Mouse (Mus musculus) gastrocnemius, postnatal 25 days (tissue): ENCODE data around the gene Dennd5a. TPM values are rescaled to one million over a fixed set of nuclear protein-coding genes. Genes with fewer than 3 reads are reported as not detected.
"Not testable (repeated sequence)": the region's sequence is repeated elsewhere in the genome, so short reads cannot be mapped to it uniquely, and the experiment has no call there.

Experiments
- DNase-seq: peaks from one replicate; pipeline ENCODE4 v3.0.0; 2022
- long read RNA-seq, 2 experiments: library from polyadenylated mRNA; stranded (forward); transcript quantifications; one replicate each; pipeline ENCODE4 v2.0.0; 2021
- total RNA-seq, 2 experiments: library from RNA; stranded (reverse); gene quantifications; 1 replicate in 1 of 2; 2 replicates in 1 of 2; pipeline ENCODE4 v1.2.3; 2021

Dennd5a gene
- 10 to 100 TPM; 52.1 to 53.5 TPM for total RNA-seq
- long read RNA-seq, experiment 1, full-length matches to known transcripts, result 7 of 17 reads
- long read RNA-seq, experiment 1, partial matches to known transcripts, result 10 of 17 reads
- long read RNA-seq, experiment 1, other reads (novel, unspliced or antisense), result 0 of 17 reads
- long read RNA-seq, experiment 2, full-length matches to known transcripts, result 16 of 26 reads
- long read RNA-seq, experiment 2, partial matches to known transcripts, result 8 of 26 reads
- long read RNA-seq, experiment 2, other reads (novel, unspliced or antisense), result 2 of 26 reads

DNA sequence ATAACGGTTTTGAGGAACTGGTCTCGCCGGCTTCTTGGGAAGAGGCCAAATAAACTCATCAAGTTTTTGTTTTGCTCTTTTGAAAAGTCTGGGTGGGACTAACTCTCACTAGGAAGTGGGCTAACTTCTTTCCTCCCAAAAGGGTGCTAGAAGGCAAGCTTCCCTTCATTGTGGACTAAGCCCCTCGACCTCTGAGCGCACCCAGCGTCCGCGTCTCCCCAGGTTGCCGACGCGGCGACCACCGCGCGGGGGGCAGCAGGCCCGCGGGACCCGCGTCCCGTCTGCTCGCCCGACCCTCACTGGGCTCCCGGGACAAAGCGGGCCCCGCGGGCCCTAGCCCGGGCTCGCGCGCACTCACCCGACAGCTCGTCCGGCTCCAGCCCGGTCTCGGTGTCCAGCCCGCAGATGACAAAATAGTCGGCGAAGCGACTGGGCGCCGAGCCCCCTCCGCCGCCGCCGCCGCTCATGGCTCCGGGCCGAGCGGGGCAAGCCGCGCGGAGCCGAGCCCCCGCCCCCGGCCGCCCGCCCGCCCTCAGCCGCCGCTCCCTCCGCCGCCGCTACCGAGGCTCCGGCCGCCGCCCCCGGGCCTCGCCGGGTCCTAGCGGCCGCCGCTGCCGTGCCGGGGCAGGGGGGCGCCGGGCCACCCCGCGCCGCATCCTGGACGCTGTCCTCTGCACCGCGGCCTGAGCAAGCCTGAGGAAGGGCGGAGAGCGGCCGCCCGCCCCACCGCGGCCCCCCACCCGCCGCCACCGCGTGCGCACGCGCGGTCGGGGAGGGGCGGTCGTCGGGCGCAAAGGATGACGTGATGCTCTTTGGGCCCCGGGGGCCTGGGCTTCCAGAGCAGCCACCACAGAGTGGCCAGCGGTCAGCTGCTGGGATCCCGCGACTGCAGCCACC is at the start of gene Dennd5a:
Dennd5a (minus strand) TSS at position 755 of the 897 bp plus-strand sequence.
- DNase-seq, result peak; percentile 82

DNA sequence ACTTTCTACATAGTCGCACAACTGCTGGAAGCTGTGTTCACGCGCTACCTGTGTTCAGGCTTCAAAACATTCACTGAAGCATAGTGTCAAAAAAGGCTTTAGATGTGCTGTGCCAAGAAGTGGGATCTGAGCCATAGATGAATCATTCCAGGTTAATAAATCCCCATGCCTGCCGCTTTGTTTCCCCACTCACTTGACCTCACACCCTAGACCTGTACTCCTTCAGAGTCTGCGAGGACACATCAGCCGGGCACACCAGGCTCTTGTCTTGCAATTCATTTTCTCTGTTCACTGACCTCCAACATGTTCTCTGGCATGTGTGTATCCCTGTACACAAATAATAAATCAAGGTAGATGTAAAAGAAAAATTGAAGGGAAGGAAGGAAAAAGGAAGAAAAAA is 48.8 kb upstream of the Dennd5a start:
- DNase-seq, result no peak

- no peak for DNase-seq
Measured at GRCm38 (mm10) chr7:110008513-110008912, 48.2 kb upstream of the Dennd5a start.

DNA sequence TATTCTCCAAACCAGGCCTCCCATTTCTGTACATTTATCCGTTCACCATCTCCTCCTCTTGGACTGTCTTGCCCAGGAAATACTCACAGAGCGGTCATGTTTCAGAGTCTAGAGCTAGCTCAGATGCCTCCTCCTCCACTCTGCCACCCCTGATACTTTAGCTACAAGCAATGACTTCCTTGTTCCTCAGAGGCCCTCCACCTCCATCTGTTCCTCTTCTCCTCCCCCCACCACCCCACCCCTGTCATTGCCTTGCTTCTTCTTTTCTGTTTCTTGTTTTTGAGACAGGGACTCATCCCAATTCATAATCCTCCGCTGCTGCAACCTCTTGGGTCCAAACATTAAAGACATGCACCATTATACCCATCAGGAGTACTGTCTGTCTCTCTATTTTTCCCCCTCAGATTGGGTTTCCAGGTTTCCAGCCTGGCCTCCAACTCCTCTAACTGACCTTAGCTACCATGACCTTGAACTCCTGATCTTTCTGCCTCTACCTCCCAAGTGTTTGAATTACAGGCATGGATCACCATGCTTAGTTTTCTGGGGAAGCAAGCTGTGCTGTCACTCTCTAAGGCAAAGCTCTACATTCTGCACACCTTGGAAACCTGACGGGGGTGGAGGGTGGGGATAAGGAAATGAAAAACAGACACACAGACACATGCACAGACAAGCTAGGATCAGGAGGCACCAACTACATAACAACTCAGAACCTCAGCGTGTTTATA is 46.4 kb upstream of the Dennd5a start:
- no peak for DNase-seq

- no peak for DNase-seq
Measured at GRCm38 (mm10) chr7:110005976-110006375, 45.7 kb upstream of the Dennd5a start.

GRCm38 (mm10) chr7:110002968-110003367 is 42.7 kb upstream of the Dennd5a start:
- DNase-seq, result peak; percentile 24

GRCm38 (mm10) chr7:110002092-110002491 is 41.8 kb upstream of the Dennd5a start:
- DNase-seq, result no peak

- DNase-seq, result no peak
Measured at GRCm38 (mm10) chr7:109998388-109998787, 38.1 kb upstream of the Dennd5a start.

DNA sequence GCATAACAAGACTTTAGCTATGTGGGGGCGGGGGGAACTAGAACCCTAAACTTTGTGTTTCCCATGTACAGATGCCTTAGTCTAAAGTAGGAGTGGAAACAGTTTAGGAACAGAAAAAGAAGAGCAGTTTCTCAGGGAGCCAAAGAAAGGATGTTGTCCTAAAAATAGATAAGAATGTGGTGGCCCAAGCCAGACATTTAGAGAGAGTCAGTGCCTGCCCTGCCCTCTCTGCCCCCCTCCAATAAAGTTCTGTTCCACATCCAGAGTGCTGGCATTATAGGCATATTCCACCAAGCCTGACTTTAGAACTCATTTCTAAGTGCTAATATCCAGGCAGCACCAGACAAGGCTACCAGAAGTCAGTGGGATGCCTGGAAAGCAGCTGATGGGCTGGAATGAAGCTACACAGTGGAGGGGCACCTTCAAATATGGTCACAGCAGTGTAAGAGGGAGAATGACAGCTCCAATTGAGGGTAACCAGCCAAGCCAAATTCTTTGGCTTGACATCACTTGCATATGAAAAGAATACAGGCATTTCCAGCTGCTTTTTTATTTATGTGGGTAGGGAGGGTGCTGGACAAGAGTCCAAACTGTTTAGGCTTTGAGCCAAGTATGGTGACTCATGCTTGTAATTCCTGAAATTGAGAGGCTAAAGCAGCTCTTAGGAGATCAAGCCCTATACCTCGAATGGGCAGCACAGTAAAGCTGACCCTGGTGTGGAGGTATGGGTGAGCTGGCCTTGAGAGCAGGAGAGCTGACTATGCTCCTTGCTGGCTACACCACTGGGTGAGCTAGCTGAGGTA is 33.1 kb upstream of the Dennd5a start:
- peak; percentile 40 for DNase-seq

DNA sequence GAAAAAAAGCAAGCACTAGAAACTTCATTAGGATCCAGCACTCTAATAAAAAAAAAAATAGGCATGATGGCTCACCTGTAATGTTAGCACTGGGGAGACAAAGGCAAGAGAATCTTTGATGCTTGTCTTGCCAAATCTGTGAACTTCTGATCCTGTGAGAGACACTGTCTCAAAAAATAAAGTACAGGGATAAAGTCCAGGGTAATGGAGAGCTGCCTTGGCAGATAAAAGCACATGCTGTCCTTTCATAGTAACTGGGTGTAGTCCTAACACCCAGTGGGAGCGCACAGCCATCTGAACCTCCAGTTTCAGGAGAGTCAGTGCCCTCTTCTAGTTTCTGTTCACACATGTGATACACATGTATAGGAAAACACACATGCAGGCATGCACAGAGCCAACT is 31.0 kb upstream of the Dennd5a start:
- no peak for DNase-seq

- not testable (repeated sequence) for DNase-seq
Measured at GRCm38 (mm10) chr7:109986775-109987174, 26.5 kb upstream of the Dennd5a start, which contains the start of gene Tmem41b. TSS of gene Tmem41b (minus strand) at chr7:109986929.

GRCm38 (mm10) chr7:109986133-109986669 is 25.9 kb upstream of the Dennd5a start:
- peak; percentile 99 for DNase-seq

GRCm38 (mm10) chr7:109985661-109986132 is 25.4 kb upstream of the Dennd5a start:
- DNase-seq, result no peak

GRCm38 (mm10) chr7:109984608-109985007 is 24.3 kb upstream of the Dennd5a start:
- not testable (repeated sequence) for DNase-seq

DNA sequence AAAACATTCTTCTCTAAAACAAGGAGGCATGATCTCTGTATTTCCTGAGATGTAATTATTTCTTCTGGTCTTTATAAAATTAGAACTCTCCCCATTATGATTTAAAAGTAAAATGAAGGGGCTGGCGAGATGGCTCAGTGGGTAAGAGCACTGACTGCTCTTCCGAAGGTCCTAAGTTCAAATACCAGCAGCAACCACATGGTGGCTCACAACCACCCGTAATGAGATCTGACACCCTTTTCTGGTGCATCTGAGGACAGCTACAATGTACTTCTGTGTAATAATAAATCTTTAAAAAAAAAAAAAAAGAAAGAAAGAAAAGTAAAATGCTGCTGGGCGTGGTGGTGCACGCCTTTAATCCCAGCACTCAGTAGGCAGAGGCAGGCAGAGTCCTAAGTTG is 16.9 kb upstream of the Dennd5a start:
- not testable (repeated sequence) for DNase-seq

- DNase-seq, result no peak
Measured at GRCm38 (mm10) chr7:109975966-109976715, 15.9 kb upstream of the Dennd5a start.

- DNase-seq, result no peak
Measured at GRCm38 (mm10) chr7:109969542-109969941, 9.3 kb upstream of the Dennd5a start.

GRCm38 (mm10) chr7:109968924-109969450 is 8.7 kb upstream of the Dennd5a start:
- no peak for DNase-seq

DNA sequence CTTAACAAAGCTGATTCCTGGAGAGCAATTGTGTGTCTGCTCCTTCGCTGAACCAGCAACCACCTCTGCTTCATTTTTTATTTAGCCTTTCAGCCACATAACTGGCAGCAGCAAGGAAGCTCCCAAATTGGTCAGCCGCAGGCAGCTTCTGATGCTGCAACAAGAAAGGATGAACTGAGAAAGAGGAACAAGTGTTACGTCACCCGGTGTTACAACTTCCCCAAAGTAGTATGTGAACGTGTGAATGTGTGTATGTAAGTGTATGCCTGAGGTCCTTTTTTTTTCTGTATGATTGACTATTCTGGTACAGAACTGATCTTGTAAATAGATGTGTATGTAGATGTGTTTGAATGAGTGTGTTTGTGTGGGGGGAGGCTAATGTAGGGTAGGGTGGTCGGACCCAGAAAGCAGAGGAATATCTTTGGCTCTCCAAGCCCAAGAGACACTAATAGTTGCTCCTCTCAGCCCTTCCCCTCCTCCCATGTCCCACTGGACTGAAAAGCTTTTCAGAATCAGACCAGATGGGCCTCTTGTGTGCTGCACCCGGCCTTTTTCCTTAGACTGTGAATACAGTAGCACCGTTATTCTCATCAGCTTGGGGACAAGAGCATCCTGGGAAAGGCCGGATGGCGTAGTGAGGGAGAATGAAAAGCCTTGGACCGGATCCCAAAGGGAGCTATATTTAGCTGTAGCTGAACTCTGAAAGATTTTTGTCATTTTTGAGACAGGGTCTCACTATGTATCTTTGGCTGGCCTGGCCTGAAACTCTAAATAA is 7.7 kb upstream of the Dennd5a start:
- DNase-seq, result peak; percentile 30
